Mouse (Mus musculus): Measurements from ENCODE around the gene Sae1.

GRCm38 (mm10) chr7:16344598-16344997, 43.0 kb downstream of the Sae1 start:
- no peak for TF ChIP-seq CTCF (IDR thresholded peaks at IDR 0.05; ENCODE audit: extremely low read depth, insufficient read depth, low read length)
- no peak for TF ChIP-seq POLR2A (IDR thresholded peaks at IDR 0.05; ENCODE audit: extremely low read depth, insufficient read depth, low read length)

All from cortical plate, adult 2 months (tissue).